Mouse (Mus musculus) heart, postnatal 25 days (tissue): ENCODE measurements at regions not wholly inside any gene's neighbourhood (a gene's known extent, or its start where the extent isn't known, plus 50 kb on each side); places are given as distances from the start of the nearest gene placed in this dataset.

Source experiments
- DNase-seq: peaks from one replicate; pipeline ENCODE4 v3.0.0; 2022; ENCODE audit warnings: low spot score
- intact Hi-C: fragments of 180-260 bp; cut with DNase I; formaldehyde crosslinking; loops from one replicate; pipeline ENCODE4 v1.15.1; 2025

DNA sequence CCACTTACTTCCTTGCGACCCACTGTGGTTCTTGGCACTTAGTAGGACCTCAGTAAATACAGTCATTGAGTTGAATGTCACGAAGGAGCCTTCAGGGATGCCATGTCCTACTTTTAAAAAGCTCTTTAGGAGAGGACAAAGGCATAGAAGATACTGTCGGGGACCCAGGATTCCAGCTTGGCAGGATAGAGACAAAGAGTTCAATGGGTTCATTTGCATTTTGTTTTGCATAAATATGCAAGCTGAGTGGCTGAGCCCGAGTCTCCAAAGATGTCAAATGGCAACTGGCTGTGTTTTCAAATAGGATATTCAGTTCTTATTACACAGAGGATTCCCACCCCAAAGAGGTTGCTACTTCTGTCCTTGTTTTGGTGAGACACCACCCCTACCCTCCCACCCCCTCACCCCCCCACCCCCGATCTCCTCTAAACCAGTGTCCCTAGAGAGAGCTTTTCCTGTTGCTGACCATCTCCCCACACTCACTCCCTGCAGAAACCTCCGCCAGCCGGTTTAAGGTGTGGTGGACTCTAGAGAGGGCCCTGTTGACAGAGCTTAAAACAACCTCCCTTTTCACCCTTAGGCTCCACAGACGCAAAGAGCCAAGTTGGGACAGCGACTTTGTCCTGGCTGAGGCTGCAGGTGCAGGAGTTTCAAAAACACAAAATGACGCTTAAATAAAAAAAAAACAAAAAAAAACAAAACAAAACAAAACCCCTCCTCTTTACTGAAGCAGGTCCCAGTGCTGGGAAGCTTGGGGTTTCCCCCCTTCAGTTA is 57.9 kb downstream of the Sox9 start:
- no peak for DNase-seq
- intact Hi-C loops = no loop called here

DNA sequence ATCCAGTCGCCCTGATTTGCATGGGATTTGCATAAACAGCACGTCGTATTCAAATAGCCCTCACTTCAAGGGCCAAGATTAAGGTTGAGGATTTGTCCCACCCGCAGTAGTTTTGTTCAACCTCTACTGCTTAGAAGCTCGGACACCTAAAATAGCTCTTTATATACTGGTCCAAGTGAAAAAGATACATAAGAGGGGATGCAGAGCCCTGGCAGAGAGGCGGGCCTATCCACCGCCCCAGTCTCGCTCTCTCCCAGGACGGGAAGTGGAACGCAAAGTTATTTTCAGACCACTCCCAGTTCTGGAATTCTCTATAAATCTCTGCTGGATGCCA is 58.4 kb downstream of the Sox9 start:
- DNase-seq = no peak
- intact Hi-C loops = no loop called here

DNA sequence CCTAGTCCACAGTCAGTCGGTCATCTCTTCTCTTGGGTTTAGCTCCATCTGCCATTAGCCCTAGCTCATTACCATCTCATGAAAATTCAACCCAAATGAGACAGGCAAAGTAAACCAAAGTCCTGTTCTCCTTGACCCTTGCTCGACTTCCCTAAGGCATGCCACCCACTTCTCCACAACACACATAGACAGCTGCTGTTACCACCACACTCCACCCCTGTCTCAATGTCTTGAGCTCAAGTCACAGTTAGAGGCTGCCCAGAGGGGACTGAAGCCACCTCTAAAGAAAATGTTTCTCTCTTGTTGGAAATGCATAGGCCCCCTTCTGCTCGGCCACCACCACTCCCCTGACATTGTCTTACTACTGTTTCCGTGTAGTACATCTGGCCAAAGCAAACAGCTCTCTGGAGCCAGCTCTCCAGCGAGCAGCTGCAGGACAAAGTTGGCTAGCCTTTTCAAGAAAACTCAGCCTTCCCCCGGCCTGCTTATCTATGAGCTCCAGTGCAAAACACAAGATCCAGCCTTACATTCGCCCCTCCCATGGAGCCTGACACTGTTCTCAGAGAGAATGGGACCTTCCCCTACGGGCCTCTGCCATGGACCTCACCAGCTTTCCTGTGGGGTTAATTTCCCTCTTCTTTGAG is 62.4 kb downstream of the Sox9 start:
- intact Hi-C loops = no loop called here

DNA sequence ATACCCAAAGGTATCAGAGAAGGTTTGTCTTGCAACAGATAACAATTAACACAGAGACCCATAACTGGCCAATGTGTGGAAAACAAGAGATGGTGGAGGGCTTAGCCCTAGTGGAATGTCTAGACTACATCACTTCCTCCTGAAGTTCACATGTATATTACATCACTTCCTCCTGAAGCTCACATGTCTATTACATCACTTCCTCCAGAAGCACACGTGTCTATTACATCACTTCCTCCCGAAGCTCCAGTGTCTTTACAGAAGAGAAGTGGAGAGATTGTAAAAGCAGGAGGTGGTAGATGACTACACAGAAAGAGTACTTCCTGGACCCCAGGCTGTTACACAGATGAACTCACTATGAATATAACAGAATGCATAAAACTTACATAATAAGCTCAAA is 65.1 kb downstream of the Sox9 start:
- DNase-seq = no peak
- intact Hi-C loops = no loop called here

More for the DNA sequence above, 62.4 kb downstream of the Sox9 start:
- peak; percentile 49 for DNase-seq

DNA sequence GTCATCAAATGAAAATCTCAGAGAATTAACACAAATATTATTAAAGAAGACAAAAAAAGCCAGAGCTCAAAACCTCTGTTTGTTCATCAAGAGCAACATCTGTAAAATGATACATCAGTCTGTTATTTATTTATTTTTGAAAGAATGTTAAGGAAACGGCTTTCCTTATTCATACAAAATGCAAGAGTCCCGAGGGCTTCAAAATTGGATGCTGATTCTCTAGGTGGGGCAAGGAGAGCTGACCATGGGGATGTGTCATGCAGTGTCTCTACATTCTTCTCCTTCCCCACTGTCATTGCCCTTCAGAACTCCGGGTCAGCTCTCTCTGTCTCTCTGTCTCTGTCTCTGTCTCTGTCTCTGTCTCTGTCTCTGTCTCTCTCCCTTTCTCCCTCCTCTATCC is 65.8 kb downstream of the Sox9 start:
- intact Hi-C loops = no loop called here
- no peak for DNase-seq

DNA sequence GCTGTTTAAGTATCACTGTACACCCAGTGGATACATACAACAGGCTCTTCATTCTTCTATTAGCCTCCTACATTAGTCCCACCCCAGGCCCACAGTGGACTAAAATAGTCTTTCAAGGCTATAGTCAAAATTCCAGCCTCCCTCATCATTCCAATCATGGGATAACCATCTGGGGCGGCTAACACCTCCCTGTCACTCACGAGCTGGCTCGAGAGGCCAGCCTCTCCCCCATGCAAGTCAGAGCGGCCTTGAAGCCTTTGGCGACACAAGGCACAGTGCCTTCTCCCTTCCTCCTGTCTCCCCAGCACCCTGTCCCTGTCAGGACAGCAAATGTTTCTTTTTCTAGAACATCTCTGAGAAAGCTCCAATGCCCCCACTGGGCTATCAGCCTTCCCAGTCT is 68.0 kb downstream of the Sox9 start:
- intact Hi-C loops = no loop called here
- no peak for DNase-seq

DNA sequence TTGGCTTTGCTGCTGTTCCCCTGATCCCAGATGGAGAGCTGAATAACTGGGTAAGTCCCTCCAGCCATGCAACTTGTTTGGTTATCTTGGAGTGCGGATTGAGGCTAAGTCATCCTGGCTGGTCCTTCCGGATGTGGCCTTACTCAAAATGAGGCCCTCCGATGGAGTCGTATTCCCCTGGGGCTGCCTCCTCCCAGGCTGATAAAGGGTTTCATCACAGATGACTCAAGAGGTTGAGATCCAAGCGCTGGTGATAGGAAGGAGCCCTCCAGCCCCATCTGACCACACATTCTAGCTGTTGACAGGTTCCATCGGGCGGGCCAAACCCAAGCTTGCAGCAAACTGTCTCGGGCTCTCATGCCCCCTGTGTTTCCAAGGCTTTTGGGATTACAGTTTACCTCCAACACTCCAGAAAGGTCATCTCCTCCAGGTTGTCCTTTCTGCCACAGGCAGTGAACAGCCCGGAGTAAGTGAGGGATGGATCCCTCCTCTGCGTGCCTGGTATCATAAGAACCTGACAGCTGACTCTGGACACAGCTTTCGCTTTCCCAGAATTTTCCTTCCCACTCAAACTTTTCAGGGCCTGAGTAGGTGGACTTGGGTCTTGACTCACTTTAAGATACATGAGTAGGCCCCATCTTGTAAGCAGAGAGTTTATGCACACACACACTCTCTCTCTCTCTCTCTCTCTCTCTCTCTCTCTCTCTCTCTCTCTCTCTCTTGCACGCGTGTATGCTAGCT is 68.7 kb downstream of the Sox9 start:
- peak; percentile 80 for DNase-seq
- intact Hi-C loops = no loop called here

DNA sequence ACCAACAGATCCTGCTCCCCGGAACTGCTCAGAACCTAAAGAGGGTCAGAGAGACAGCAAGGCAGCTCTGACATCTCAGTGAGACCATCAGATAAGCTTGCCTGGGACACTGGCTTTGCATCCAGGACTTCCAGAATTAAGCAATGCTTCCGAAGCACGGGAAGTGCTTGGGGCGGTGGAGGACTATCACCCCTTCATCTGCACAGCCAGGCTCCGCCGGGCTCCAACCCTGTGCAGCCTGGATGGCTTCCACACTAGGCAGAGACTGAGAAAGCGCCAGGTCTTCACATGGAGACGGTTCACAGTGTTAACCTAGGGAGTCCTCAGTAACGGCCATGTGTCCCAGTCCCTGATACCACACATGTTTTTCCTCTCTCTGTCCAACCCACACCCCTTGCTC is 69.3 kb downstream of the Sox9 start:
- intact Hi-C loops = no loop called here
- no peak for DNase-seq

DNA sequence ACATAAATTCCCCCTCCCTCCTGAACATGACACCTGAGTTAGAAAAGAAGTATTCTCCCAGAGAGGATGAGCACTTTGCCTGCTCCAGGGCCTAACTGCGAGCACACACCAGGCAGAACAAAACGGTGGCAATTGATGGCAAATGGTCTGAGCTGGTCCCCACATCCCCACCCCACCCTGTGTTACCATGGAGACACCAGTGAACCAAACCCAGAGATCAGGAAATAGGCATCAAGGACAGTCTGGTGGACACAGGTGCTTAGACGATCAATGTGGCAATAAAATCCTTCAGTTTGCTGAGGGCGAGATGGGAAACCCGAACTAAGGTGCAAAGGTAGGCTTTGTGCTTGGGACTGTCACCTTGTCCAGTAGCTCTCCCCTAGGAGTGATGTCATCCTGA is 74.0 kb downstream of the Sox9 start:
- intact Hi-C loops = no loop called here
- no peak for DNase-seq

DNA sequence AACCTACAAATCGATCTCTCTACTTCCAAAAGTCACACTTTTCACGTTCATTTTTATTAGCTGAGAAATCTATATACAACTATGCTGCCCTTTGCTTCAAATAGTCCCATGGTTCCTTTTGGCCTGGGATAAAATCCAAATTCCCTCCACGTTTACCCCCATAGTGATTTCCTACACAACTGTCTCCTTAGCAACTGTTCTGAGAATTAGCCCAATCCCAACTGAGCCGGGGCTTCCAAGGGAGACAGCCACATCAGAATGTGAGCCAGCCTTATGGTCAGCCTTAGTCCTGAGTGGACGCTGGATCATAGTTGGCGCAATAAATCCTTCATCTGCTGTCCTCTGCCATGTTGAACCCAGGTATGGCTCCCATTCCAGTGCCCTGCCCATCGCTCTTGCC is 77.3 kb downstream of the Sox9 start:
- DNase-seq = no peak
- intact Hi-C loops = no loop called here

DNA sequence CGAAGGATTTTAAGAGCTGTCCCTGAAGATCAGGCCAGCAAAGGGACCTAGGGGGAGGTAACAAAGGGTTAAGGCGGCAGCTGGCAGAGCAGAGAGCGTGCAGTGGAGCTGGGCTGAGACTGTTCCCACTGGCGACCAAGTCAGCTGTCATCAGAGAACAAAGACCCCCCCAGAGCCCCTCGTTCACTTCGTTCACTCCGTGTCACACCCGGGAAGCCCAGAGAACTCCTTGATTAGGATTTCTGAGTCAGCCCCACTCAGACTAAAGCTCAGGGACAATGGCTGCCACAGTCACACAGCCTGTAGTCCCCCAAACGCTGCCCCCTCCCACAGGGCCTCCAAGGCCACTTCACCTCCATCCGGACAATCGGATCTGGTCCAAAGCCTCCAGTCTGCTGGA is 78.8 kb downstream of the Sox9 start:
- no peak for DNase-seq
- intact Hi-C loops = no loop called here

DNA sequence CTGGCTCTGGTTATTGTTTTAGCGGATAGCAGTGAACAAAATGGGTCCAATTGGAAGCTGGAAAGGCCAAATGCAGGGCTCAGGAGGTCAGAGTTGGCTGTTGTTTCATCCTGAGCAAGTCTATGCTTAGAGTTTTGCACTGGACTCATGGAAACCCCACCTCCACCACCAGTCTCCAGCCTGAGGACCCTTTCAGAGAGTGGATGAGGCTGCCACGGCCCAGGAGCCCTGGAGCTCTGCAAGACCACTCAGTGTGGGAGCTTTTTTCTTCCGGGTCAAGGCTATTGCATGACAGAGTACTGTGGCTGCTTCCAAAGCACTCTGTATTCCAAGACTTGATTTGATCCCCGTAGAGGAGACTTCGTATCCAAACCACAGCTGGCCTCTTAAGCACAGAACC is 79.2 kb downstream of the Sox9 start:
- intact Hi-C loops = no loop called here

DNA sequence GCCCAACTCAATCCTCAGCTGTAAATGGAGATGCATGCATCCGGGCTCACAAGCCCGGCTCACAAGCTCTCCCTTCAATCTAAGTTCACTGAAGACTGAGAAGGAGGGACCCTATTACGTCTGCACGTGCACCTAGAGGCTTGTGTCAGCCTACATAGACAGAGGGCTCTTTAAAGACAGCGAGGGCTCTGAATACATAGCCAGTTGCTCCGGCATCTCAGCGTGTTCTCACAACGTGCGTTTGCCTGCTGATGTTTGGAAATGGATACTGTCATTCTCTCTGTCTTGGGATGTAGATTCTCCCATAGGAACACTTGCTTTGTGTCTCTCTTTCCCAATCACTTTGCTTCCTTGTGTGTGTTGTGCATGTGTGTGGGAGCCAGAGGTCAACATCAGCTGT is 83.8 kb downstream of the Sox9 start:
- intact Hi-C loops = no loop called here
- DNase-seq = no peak

More for the DNA sequence above, 79.2 kb downstream of the Sox9 start:
- no peak for DNase-seq

DNA sequence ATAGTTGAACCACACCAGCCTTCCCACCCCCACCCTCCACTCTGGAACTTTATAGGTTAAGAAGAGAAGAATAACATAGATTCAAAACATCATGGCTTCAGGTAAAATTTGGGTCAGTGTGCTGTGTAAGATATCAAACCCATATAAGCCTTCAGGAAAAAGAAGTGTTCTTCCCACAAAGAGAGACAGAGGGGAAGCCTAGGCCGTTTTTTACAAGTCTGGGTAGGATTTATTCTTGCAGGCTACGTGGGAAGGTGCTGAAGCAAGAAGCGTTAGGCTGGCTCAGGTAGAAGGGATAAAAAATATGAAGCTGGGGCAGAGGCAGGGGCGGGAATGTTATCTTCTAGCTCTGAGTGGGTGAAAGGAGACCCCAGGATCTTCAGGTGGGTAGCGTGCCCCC is 87.5 kb downstream of the Sox9 start:
- DNase-seq = no peak
- intact Hi-C loops = no loop called here

DNA sequence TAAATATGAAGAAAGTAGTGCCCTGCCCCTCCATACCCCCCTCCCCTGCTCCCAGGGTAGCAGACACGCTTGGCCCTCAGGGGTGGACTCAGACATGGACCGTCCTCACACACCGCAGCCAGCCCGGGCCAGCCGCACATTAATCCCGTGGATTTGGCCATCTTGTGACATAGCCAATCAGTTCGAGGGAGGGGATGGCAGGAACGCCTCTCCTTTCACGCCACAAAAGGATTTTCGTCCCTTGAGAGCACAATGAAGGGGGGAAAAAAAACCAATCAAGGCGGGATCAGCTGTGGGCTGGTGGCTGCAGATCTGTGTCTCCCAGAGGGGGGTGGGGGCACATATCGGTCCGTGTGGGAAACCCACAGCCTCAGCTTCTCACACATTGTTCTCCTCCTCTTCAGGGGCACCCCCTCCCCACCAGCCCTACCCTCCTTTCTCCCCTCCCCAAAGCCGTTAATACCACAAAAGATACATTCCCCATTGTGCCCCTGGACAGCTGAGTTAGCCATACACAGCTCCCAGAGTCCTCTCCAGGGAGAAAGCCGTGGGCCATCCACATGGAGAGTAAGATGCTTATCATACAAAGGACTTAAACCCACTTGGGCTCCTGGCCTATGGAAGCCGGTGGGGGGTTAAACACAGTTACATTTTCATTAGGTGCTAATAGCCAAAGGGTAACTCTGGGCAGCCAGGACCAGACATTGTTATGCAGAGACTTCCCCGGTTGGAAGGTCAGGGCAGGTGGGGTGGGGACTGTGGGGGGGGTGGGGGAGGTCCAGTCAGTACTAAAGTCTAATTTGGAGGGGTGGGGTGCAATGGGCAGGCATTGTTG is 88.4 kb downstream of the Sox9 start:
- no peak for DNase-seq
- intact Hi-C loops = no loop called here

DNA sequence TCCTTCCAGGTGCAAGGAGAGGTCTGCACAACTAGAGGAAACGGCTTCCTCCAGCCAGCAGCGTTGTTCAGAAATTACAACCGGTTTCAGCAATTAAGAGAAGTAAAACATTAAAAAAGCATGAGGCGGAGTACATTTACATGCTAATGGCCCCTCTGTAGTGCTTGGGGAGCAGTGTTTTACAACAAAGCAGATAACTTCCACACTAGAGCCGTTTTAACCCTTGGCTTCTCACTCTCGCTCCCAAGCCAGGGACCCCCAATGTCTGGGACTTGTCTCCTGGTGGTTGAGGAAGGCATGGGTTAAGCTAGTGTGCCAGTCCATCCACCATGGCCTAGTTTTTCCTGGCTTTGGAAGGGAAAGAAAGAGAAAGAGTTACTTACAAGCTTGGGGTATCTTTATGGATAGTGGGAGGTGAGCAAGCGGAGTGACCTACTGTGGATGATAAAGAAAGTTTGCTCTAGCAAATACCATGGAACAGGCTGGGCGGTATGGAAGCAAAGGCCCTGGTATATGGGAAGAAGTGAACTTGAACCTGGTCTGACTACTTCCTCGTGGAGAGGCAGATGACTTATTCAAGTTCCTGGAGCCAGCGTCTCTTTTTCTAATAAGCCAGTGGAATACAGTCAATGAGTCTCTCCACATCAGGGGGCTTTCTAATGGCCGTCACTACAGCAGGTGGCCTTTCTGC is 90.8 kb downstream of the Sox9 start:
- intact Hi-C loops = no loop called here
- DNase-seq = no peak

DNA sequence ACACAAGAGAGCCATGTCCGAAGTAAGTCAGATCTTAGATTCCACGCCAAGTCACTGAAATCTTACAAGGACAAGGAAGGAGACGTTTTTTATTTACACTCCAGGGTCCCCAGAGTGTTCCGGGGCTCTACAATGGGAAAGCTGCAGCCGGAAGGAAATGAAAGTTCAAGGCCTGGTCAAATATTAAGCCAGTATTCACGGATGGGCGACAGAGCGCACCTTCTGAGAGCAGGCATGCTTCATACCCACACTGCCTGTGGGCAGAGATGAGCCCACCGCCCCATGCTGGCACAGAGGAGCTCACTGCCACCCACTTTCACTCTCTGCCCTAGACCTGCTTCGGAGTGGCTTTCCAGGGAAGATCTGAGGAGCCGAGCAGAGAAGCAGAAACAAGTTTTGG is 92.2 kb downstream of the Sox9 start:
- no peak for DNase-seq
- intact Hi-C loops = no loop called here

DNA sequence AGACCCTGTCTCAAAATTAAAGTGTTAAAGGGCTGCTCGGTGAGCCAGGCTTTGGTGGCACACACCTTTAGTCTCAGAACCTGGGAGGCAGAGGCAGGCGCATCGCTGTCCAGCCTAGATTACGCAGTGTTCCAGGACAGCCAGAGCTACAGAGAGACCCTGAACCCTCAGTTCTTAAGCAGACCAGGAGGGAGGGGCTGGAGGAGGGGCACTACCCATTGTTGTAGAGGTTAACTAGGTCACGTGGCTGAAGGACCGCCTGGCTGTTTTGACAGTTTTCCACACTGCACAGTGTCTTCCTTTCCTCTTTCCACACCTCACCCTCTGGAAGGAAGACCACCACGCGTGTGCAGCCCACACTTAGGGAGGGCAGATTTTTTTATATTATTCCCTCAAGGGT is 94.2 kb downstream of the Sox9 start:
- intact Hi-C loops = no loop called here

DNA sequence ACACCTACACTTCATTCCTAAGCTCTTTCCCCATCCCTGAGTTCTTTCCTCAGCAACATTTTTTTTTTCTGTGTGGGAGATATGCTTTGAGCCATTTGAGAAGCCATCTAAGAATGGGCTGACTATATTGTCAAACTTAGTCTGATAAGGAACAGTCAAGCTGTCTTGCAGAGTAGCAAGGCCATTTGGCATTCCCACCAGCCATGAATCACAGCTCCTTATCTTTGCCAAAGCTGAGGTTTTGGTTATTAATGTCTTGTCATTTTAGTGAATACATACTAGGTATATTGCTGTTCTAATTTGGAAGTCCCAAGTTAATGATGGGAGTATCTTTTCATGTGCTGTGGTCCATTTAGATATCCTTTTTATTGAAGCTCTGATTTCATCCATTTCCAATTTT is 96.4 kb downstream of the Sox9 start:
- DNase-seq = no peak
- intact Hi-C loops = no loop called here

More for the DNA sequence above, 94.2 kb downstream of the Sox9 start:
- no peak for DNase-seq

DNA sequence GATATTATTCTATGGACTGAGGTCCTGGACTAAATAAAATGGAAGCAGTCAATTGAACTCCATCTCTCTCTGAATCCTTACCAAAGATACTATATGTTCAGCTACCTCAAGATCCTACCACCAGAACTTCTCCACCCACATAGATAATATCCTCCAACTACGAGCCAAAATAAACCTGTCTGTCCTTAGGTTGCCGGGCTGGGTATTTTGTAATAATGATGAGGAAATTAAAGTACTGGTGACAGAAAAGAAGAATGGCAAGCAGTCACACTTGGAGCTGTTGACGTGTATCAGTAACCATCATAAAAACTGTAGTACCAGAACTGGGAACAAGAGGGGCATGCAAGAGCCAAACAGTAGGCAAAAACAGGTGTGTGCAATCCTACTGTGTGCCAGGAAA is 98.7 kb downstream of the Sox9 start:
- DNase-seq = no peak
- intact Hi-C loops = no loop called here
